Mouse (Mus musculus) retina, postnatal 7 days (tissue): ENCODE measurements around the gene Med16.

Experiments
- DNase-seq: peaks from one replicate; pipeline ENCODE4 v3.0.0-alpha.2; 2012; ENCODE audit warnings: low read depth, low spot score

Gene Med16

GRCm38 (mm10) chr10:79917532-79918100 lies 8.9 kb upstream of the Med16 start:
- no peak for DNase-seq

- DNase-seq, result no peak
Observed at GRCm38 (mm10) chr10:79916808-79917531, 8.2 kb upstream of the Med16 start, which contains the start of gene Kiss1r. Gene Kiss1r (plus strand): TSS chr10:79916971.

GRCm38 (mm10) chr10:79916081-79916480 lies 7.4 kb upstream of the Med16 start:
- DNase-seq, result no peak

- DNase-seq, result no peak
Observed at GRCm38 (mm10) chr10:79914948-79915596, 6.3 kb upstream of the Med16 start.

- DNase-seq, result peak; percentile 70
Observed at GRCm38 (mm10) chr10:79914131-79914947, 5.6 kb upstream of the Med16 start.

- DNase-seq, result no peak
Observed at GRCm38 (mm10) chr10:79912412-79912811, 3.7 kb upstream of the Med16 start.

GRCm38 (mm10) chr10:79910556-79910955 lies 1.8 kb upstream of the Med16 start, which contains the start of gene Gm26602:
Gene Gm26602 (plus strand): TSS chr10:79910856.
- DNase-seq, result no peak

GRCm38 (mm10) chr10:79909092-79909922 lies 584 bp upstream of the Med16 start:
- DNase-seq, result no peak

GRCm38 (mm10) chr10:79907415-79907814 lies 1.3 kb downstream of the Med16 start:
- DNase-seq, result no peak

- no peak for DNase-seq
Observed at GRCm38 (mm10) chr10:79906712-79907111, 2.0 kb downstream of the Med16 start.

- DNase-seq, result peak; percentile 53
Observed at GRCm38 (mm10) chr10:79900951-79901410, 7.7 kb downstream of the Med16 start.

- no peak for DNase-seq
Observed at GRCm38 (mm10) chr10:79897316-79898245, 11.1 kb downstream of the Med16 start.

GRCm38 (mm10) chr10:79896814-79897213 lies 11.9 kb downstream of the Med16 start:
- DNase-seq, result no peak

- no peak for DNase-seq
Observed at GRCm38 (mm10) chr10:79896306-79896705, 12.4 kb downstream of the Med16 start.

GRCm38 (mm10) chr10:79892451-79893118 lies 16.1 kb downstream of the Med16 start:
- DNase-seq, result peak; percentile 67

- no peak for DNase-seq
Observed at GRCm38 (mm10) chr10:79890670-79891069, 18.1 kb downstream of the Med16 start, which contains the start of gene Cfd. Gene Cfd (plus strand): TSS chr10:79890853.

- no peak for DNase-seq
Observed at GRCm38 (mm10) chr10:79889386-79889785, 19.3 kb downstream of the Med16 start.

- no peak for DNase-seq
Observed at GRCm38 (mm10) chr10:79886611-79887010, 22.1 kb downstream of the Med16 start.

- DNase-seq, result no peak
Observed at GRCm38 (mm10) chr10:79886054-79886453, 22.7 kb downstream of the Med16 start, which contains the start of gene Elane. Gene Elane (plus strand): TSS chr10:79886247.
